Mouse (Mus musculus): ENCODE results near the gene Hpcal4. TPM values are rescaled to one million over a fixed set of nuclear protein-coding genes. Genes with fewer than 3 reads are reported as not detected.

Hpcal4 gene
- polyA plus RNA-seq, 1 experiment from 2014 or later: 34.0 TPM

DNA sequence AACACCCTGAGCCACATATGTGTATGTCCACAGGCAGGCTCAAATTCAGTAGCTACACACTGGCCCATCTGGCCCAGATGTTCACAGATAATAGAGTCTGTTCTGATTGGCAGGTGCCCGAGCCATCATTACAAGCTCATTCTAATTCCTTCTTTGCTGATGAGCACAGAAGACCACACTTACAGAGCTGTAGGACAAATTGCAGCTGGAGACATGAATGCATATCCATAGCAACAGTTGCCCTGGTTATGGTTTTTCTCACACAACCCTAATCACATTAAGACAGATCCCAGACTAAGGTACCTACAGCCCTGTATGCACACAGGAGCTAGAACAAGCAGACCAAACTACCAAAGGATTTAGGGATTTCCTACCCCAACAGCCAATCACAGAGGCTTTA, 32.3 kb downstream of the Hpcal4 start:
- WGBS: 33% methylated on average over 1 of the region's 1 CpGs
- ATAC-seq (ENCODE audit: low FRiP score): no peak

DNA sequence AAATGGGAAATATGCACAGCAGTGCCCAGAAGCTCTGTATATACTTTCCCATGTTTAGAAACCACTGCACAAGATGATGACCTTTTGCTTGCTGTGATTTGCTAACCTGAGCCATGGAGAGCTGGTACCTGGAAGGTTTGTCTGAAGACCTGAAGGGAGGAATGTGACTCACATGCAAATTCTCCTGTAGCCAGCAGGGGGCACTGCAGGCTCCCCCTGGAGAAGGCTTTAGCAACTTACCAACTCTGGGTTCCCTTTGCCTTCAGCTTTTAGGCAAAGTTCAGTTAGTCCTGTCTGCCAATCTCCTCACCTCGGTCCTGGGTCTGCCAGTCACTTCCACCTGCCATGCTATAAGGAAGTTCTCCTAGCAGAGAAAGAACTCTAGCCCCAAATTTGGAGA, 33.8 kb downstream of the Hpcal4 start:
- Histone ChIP-seq H3K27me3 (ENCODE audit: control insufficient read depth, insufficient read depth, low read length) (no peaks in the 10 kb centered on the region), H3K36me3 (replicated peaks; ENCODE audit: control insufficient read depth, insufficient read depth) (no peaks in the 10 kb centered on the region), H3K4me1 (replicated peaks; ENCODE audit: control insufficient read depth, insufficient read depth, low read length) (0 out of 2 replicates have a peak, but pooled peaks cover 5% of the 10 kb centered on the region), H3K9me3 (ENCODE audit: control insufficient read depth, low read length) (no peaks in the 10 kb centered on the region), H3K4me2 (replicated peaks) (no peak overlapping the region), H3K4me3 (replicated peaks; ENCODE audit: low read length) (no peak overlapping the region), H3K27ac (no peak overlapping the region), H3K9ac (no peak overlapping the region)
- DNase-seq (ENCODE audit: low spot score) (peak; percentile 63), ATAC-seq (ENCODE audit: low FRiP score) (no peak)
- WGBS: 8% methylated on average over 1 of the region's 1 CpGs

More for the DNA sequence above, 32.3 kb downstream of the Hpcal4 start:
- Histone ChIP-seq H3K36me3 (replicated peaks; ENCODE audit: control insufficient read depth, insufficient read depth) (no peaks in the 10 kb centered on the region), H3K27me3 (ENCODE audit: control insufficient read depth, insufficient read depth, low read length) (no peaks in the 10 kb centered on the region), H3K4me1 (replicated peaks; ENCODE audit: control insufficient read depth, insufficient read depth, low read length) (0 out of 2 replicates have a peak, but pooled peaks cover 5% of the 10 kb centered on the region), H3K9ac (no peak overlapping the region), H3K9me3 (ENCODE audit: control insufficient read depth, low read length) (no peaks in the 10 kb centered on the region), H3K27ac (no peak overlapping the region), H3K4me2 (replicated peaks) (no peak overlapping the region), H3K4me3 (replicated peaks; ENCODE audit: low read length) (no peak overlapping the region)
- no peak for DNase-seq (ENCODE audit: low spot score)

DNA sequence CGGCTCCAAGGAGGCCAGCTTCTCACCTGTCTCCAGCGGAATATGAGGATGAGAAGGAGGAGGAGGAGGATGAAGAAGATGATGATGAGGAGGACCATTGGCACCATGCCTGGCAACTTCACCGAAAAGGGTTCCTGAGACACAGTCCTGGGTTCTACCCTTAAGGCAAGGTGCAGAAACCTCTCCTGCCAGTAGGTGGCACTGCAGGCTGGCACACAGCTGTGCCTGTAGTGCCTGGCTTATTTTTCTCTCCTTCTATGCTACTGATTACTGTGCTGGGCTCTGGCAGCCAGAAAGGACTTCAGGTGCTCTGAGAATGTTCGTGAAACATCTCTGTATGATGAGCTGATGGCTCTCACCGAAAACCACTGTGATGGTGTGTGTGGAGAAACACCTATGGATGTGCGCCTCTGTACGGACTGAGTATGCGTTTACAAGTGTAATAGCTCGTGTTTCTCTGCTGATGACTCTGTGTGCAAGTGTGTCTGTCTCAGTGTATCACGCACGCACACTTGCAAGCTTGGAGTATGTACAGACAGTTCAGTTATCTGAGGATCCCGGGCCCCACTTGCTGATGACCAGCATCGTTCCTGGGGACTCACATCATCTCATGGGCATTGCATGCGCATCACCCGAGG, 36.8 kb downstream of the Hpcal4 start:
- Histone ChIP-seq H3K27ac (no peak overlapping the region), H3K4me2 (replicated peaks) (no peak overlapping the region), H3K4me1 (replicated peaks; ENCODE audit: control insufficient read depth, insufficient read depth, low read length) (0 out of 2 replicates have a peak, but pooled peaks cover 5% of the 10 kb centered on the region), H3K9ac (no peak overlapping the region), H3K36me3 (replicated peaks; ENCODE audit: control insufficient read depth, insufficient read depth) (no peaks in the 10 kb centered on the region), H3K27me3 (ENCODE audit: control insufficient read depth, insufficient read depth, low read length) (no peaks in the 10 kb centered on the region), H3K9me3 (ENCODE audit: control insufficient read depth, low read length) (no peaks in the 10 kb centered on the region), H3K4me3 (replicated peaks; ENCODE audit: low read length) (no peak overlapping the region)
- 72% methylated on average over 15 of the region's 15 CpGs for WGBS
- ATAC-seq (ENCODE audit: low FRiP score): peak; percentile 85; the same call in 1 of the 2 replicates
- DNase-seq (ENCODE audit: low spot score): peak; percentile 86

DNA sequence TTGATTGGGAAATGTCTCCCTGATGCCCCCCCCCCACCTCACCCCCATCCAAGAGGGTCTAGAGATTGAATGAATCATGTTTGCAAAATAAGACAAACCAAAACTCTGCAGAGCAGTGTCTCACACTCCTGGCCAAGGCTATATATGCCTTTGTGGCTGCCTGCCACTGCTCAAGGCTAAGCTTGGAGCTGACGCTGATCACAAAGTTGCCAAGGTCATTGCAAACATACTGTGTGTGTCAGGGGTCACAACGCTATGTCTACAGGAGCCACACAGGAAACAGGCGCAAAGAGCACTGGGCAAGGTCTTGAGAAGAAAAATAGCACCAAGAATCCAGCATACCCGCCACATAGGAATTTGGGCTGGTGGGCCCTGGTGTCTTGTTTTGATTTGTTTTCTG, 37.6 kb downstream of the Hpcal4 start:
- Histone ChIP-seq H3K4me1 (replicated peaks; ENCODE audit: control insufficient read depth, insufficient read depth, low read length) (no peaks in the 10 kb centered on the region), H3K36me3 (replicated peaks; ENCODE audit: control insufficient read depth, insufficient read depth) (no peaks in the 10 kb centered on the region), H3K4me2 (replicated peaks) (no peak overlapping the region), H3K9me3 (ENCODE audit: control insufficient read depth, low read length) (no peaks in the 10 kb centered on the region), H3K27ac (no peak overlapping the region), H3K4me3 (replicated peaks; ENCODE audit: low read length) (no peak overlapping the region), H3K9ac (no peak overlapping the region), H3K27me3 (ENCODE audit: control insufficient read depth, insufficient read depth, low read length) (no peaks in the 10 kb centered on the region)
- ATAC-seq (ENCODE audit: low FRiP score) (no peak), DNase-seq (ENCODE audit: low spot score) (no peak)
- WGBS: 86% methylated on average over 4 of the region's 4 CpGs

DNA sequence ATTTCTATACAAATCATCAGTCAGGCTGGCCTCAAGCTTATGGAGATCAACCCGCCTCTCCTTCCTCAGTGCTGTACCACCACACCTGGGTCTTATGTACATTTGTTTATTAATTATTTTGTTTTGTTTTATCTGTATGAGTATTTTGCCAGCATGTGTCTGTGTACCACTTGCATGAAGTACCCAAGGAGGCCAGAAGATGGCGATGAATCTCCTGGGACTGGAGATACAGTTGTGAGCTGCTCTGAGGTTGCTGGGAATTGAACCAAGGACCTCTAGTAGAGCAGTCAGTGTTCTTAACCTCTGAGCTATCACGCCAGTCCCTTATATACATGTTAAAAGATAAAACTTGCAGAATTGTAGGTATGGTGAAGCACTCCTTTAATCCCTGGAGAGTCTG, 40.3 kb downstream of the Hpcal4 start:
- Histone ChIP-seq H3K9ac (no peak overlapping the region), H3K4me3 (replicated peaks; ENCODE audit: low read length) (no peak overlapping the region), H3K27ac (no peak overlapping the region), H3K4me1 (replicated peaks; ENCODE audit: control insufficient read depth, insufficient read depth, low read length) (no peaks in the 10 kb centered on the region), H3K4me2 (replicated peaks) (no peak overlapping the region), H3K9me3 (ENCODE audit: control insufficient read depth, low read length) (no peaks in the 10 kb centered on the region), H3K36me3 (replicated peaks; ENCODE audit: control insufficient read depth, insufficient read depth) (no peaks in the 10 kb centered on the region), H3K27me3 (ENCODE audit: control insufficient read depth, insufficient read depth, low read length) (no peaks in the 10 kb centered on the region)
- no peak for ATAC-seq (ENCODE audit: low FRiP score)
- DNase-seq (ENCODE audit: low spot score): no peak
- WGBS: 43% methylated on average over 3 of the region's 3 CpGs

DNA sequence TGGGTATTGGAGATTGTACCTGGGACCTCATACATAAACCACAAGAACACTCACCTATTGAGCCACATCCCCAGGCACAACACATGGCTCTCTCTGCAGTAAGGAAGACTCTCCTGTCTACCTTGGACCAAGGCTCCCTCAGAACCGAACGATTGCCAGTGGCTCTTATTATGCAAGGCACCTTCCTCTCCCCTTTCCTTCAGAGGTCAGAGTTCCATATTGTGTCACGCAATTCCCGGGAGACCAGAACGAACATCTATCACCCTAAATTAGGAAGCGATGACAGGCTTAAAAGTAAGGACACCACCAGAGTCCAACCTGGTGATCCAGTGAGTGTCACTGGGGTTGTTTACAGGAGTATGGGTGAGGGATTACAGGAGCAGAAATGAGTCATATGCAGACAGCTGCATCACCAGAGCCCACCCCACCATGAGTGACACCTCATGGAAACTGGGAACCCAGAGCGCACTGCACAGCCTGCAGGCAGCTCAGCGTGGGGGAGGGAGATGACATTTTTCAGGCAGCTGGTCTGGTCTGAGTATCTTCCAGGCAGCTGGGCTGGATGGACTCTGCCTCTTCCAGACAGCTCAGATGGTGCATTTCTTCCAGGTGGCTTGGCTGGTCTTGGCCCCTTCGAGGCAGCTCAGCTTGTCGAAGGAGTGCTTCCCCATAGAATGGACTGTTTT, 42.8 kb downstream of the Hpcal4 start:
- Histone ChIP-seq H3K9ac (no peak overlapping the region), H3K27ac (no peak overlapping the region), H3K4me2 (replicated peaks) (no peak overlapping the region), H3K4me3 (replicated peaks; ENCODE audit: low read length) (no peak overlapping the region), H3K9me3 (ENCODE audit: control insufficient read depth, low read length) (no peaks in the 10 kb centered on the region), H3K4me1 (replicated peaks; ENCODE audit: control insufficient read depth, insufficient read depth, low read length) (no peaks in the 10 kb centered on the region), H3K36me3 (replicated peaks; ENCODE audit: control insufficient read depth, insufficient read depth) (no peaks in the 10 kb centered on the region), H3K27me3 (ENCODE audit: control insufficient read depth, insufficient read depth, low read length) (no peaks in the 10 kb centered on the region)
- no peak for ATAC-seq (ENCODE audit: low FRiP score)
- WGBS: 62% methylated on average over 10 of the region's 10 CpGs
- DNase-seq (ENCODE audit: low spot score): no peak

DNA sequence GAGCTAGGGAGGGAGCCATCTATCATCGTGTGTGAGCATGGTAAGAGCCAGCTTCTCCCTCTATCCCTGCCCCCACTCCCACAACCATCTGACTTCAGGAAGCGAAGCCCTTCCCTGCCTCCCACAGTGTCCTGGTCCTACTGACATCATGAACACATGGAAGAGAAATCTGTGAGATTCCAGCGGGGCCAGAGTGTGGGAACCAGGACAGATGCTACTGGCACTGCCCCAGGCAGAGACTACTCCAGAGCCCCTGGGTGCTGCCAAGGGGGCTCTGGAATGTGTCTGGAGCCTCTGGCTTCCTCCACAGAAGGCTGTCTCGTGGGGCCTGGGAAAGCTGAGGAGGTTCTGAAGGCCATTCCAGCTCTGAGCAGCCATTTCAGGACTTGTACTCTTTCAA, 44.7 kb downstream of the Hpcal4 start:
- no peak for ATAC-seq (ENCODE audit: low FRiP score)
- Histone ChIP-seq H3K36me3 (replicated peaks; ENCODE audit: control insufficient read depth, insufficient read depth) (no peaks in the 10 kb centered on the region), H3K27ac (no peak overlapping the region), H3K4me3 (replicated peaks; ENCODE audit: low read length) (no peak overlapping the region), H3K27me3 (ENCODE audit: control insufficient read depth, insufficient read depth, low read length) (peaks cover 2% of the 10 kb centered on the region), H3K4me1 (replicated peaks; ENCODE audit: control insufficient read depth, insufficient read depth, low read length) (no peaks in the 10 kb centered on the region), H3K9me3 (ENCODE audit: control insufficient read depth, low read length) (no peaks in the 10 kb centered on the region), H3K4me2 (replicated peaks) (no peak overlapping the region), H3K9ac (no peak overlapping the region)
- 42% methylated on average over 4 of the region's 4 CpGs for WGBS
- DNase-seq (ENCODE audit: low spot score): no peak

DNA sequence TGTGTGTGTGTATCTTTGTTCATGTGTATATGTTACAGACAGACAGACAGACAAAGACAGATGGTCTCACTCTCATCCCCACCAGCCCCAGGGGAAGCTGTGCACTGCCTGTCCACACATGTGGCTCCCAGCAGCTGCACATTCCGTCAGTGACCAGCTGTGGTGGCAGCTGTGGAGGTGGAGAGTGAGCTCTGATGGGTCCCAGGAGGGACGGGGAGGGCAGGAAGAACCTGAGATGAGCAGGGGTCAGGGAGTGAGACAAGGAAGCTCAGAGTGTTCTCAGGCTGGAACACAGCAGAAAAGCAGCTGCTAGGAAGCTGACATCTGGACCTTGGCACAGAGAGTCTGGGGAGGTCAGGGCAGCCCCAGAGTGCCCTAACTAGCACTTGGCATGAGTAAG, 45.2 kb downstream of the Hpcal4 start:
- ATAC-seq (ENCODE audit: low FRiP score): no peak
- Histone ChIP-seq H3K9me3 (ENCODE audit: control insufficient read depth, low read length) (no peaks in the 10 kb centered on the region), H3K4me2 (replicated peaks) (no peak overlapping the region), H3K4me3 (replicated peaks; ENCODE audit: low read length) (no peak overlapping the region), H3K27ac (no peak overlapping the region), H3K27me3 (ENCODE audit: control insufficient read depth, insufficient read depth, low read length) (peaks cover 8% of the 10 kb centered on the region), H3K4me1 (replicated peaks; ENCODE audit: control insufficient read depth, insufficient read depth, low read length) (no peaks in the 10 kb centered on the region), H3K9ac (no peak overlapping the region), H3K36me3 (replicated peaks; ENCODE audit: control insufficient read depth, insufficient read depth) (no peaks in the 10 kb centered on the region)
- 48% methylated on average over 2 of the region's 2 CpGs for WGBS
- no peak for DNase-seq (ENCODE audit: low spot score)

DNA sequence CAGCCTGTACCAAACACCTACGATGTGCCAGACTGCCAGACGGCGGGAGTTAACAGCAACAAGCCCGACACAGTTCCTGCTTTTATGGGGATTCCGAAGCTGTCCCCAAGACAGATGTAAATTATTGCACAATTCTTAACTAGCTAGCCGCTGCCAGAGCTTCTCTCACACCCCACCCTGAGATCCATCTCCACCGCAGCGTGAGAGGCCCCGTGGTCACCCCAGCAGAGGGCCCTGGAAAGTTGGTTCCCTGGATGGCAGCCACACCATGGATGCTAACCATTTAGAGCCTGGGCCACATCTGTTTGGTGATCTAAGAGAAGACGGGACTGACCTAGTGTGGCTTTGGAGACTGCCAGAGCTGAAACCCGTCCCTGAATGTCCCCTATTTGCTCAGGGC, 46.1 kb downstream of the Hpcal4 start:
- no peaks in the 10 kb centered on the region for H3K9me3 ChIP-seq (ENCODE audit: control insufficient read depth, low read length)
- ATAC-seq (ENCODE audit: low FRiP score) (no peak), DNase-seq (ENCODE audit: low spot score) (no peak)
- no peaks in the 10 kb centered on the region for H3K36me3 ChIP-seq (replicated peaks; ENCODE audit: control insufficient read depth, insufficient read depth)
- 0 out of 2 replicates have a peak, but pooled peaks cover 4% of the 10 kb centered on the region for H3K4me1 ChIP-seq (replicated peaks; ENCODE audit: control insufficient read depth, insufficient read depth, low read length)
- H3K4me3 ChIP-seq (replicated peaks; ENCODE audit: low read length): no peak overlapping the region
- H3K27ac ChIP-seq: no peak overlapping the region
- no peak overlapping the region for H3K9ac ChIP-seq
- peaks cover 17% of the 10 kb centered on the region for H3K27me3 ChIP-seq (ENCODE audit: control insufficient read depth, insufficient read depth, low read length)
- WGBS: 82% methylated on average over 11 of the region's 11 CpGs
- no peak overlapping the region for H3K4me2 ChIP-seq (replicated peaks)

Measured in hindbrain, embryonic 14.5 days (tissue).